Mouse (Mus musculus): ENCODE data around the gene Fam43b.

GRCm38 (mm10) chr4:138348716-138349115, 47.6 kb downstream of the Fam43b start:
- TF ChIP-seq EP300 (IDR thresholded peaks at IDR 0.05) (no peak), CTCF (IDR thresholded peaks at IDR 0.05) (no peak)
